Mouse (Mus musculus) thymus, adult 2 months (tissue): ENCODE measurements around the gene Fopnl. TPM values are rescaled to one million over a fixed set of nuclear protein-coding genes. Genes with fewer than 3 reads are reported as not detected.

Source experiments
- DNase-seq: peaks from one replicate; pipeline ENCODE4 v3.0.0; 2021
- H3K27ac ChIP-seq: fragments of 200-500 bp; 2 replicates; pipeline ENCODE4 v1.5.1; 2012; ENCODE audit warnings: low read length, control low read depth; ENCODE audit not compliant: control insufficient read depth, insufficient read depth
- H3K27me3 ChIP-seq: fragments of 200-500 bp; 2 replicates; pipeline ENCODE4 v1.6.1; 2012; ENCODE audit warnings: mild to moderate bottlenecking, low read length, moderate library complexity, mixed read lengths; ENCODE audit not compliant: control insufficient read depth, insufficient read depth
- H3K36me3 ChIP-seq: fragments of 200-500 bp; 2 replicates; pipeline ENCODE4 v1.6.1; 2012; ENCODE audit warnings: mild to moderate bottlenecking, low read length, moderate library complexity; ENCODE audit not compliant: control insufficient read depth, insufficient read depth
- H3K4me1 ChIP-seq: fragments of 200-500 bp; replicated peaks from 2 replicates; pipeline ENCODE4 v1.6.1; 2012; ENCODE audit warnings: low read length; ENCODE audit not compliant: control insufficient read depth, insufficient read depth
- H3K4me3 ChIP-seq: fragments of 200-500 bp; 2 replicates; pipeline ENCODE4 v1.5.1; 2012; ENCODE audit warnings: mild to moderate bottlenecking, low read length, control low read depth, moderate library complexity; ENCODE audit not compliant: control insufficient read depth, insufficient read depth
- CTCF ChIP-seq: fragments of 200-500 bp; IDR thresholded peaks from 2 replicates; pipeline ENCODE4 v1.5.1; 2012; ENCODE audit warnings: mild to moderate bottlenecking, control low read depth, low read length, moderate library complexity, borderline replicate concordance; ENCODE audit not compliant: control insufficient read depth, poor library complexity, insufficient read depth; ENCODE audit errors: extremely low read depth
- POLR2A ChIP-seq: fragments of 200-500 bp; IDR thresholded peaks from 2 replicates; pipeline ENCODE4 v1.6.1; 2012; ENCODE audit warnings: mild to moderate bottlenecking, low read length, control low read depth, moderate library complexity; ENCODE audit not compliant: control insufficient read depth, poor library complexity, insufficient read depth; ENCODE audit errors: extremely low read depth
- WGBS: fragments of 180-500 bp; shearing (Covaris S2); methylation state at CpG from one replicate; pipeline ENCODE4 v1.1.7; 2018; 5-methylcytosine and 5-hydroxymethylcytosine counted together
- polyA plus RNA-seq: library from polyadenylated mRNA; depleted of rRNA; stranded (reverse); fragments of >200 nt; gene quantifications from 2 replicates; pipeline ENCODE4 v1.2.3, GENCODE M21; 2012

The Fopnl gene
- polyA plus RNA-seq, 1 experiment: 56.1 TPM

DNA sequence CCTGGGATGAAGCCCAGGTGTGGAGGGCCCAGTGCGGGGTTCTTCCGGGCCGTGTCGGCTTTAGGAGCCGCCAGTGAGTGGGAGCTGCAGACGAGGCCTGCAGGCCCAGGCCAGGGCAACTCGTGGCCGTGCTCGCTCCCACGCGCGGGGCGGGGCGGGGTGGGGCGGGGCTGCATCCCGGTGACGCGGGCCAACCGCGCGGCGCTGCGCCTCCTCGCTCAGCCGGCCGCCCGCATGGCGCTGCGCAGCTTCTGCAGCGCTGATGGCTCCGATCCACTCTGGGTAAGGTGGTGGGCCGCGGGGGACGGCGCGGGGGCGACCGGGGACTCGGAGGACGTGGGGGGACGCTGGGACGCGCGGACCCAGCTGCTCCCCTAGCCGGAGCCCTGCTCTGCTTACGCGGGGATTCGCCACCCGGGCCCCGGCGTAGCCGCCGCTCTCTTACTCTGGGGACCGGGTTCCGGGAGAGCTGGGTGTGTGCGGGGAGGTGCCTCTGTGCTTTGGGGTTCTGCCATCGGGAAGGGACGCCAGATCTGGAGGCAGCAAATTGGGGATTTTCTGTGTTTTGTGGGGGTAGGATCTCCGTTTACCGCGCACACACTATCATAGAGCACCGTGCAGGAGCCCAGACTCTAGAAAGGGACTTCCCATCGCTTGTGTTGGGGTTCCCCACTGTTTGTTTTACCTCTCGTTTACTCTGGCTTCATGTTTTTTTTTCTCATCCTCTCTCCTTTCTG lies 44.3 kb upstream of the Fopnl start, which contains the start of gene Abcc1:
TSS of gene Abcc1 (plus strand) at position 197 of the 737 bp plus-strand sequence.
- no peak within 1 kb of the TSS for H3K27ac ChIP-seq
- 2% methylated on average over 59 of the region's 64 CpGs for WGBS
- no peaks in the 10 kb centered on the region for H3K27me3 ChIP-seq
- H3K4me3 ChIP-seq: peak within 1 kb of the TSS; percentile 69
- H3K36me3 ChIP-seq: no peaks in the 10 kb centered on the region
- H3K4me1 ChIP-seq: peaks cover 7% of the 10 kb centered on the region
- peak; percentile 41; the same call in 1 of the 2 replicates for TF ChIP-seq CTCF
- TF ChIP-seq POLR2A: no peak
- DNase-seq: peak; percentile 63

DNA sequence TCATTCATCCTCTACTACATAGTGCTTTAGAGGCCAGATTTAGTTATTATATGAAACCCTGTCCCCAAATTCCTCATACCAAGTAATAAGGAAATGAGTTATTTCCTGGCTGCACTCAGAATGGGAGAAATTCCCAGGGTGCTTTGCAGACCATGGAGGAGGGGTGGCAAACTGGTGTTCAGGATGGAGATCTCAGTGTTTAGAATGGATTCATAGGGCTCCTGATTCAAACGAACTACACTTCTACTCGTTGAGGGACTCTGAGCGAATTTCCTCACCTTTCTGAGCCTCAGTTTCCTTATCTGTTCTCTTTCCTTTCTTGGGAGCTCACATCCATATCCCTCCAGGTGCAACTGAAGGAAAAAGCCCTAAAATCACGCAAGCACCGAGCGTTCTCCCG lies 43.7 kb upstream of the Fopnl start:
- Histone ChIP-seq H3K36me3 (no peaks in the 10 kb centered on the region), H3K4me3 (peak overlapping the region; percentile 69), H3K27me3 (no peaks in the 10 kb centered on the region), H3K4me1 (peaks cover 7% of the 10 kb centered on the region), H3K27ac (no peak overlapping the region)
- no peak for DNase-seq
- WGBS: 14% methylated on average over 7 of the region's 7 CpGs
- TF ChIP-seq POLR2A: no peak
- TF ChIP-seq CTCF: no peak

DNA sequence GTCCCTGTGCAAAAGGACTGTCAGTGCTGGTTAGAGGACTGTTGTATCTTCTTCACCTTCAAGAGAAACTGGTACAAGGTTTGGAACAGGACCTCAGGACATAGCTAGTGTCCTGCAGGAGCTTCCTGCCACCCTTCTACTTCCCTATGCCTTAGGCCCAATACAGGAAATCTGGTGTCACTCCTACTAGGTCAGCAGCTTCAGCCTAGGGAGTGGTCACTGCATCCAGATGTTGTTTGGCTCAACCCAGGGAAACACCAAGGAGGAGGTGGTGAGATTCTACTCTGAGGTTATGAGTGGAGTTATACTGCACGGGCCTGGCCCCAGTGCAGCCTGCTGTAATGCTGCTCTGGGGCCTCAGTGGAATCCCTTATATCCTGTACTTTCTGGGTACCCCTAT lies 41.3 kb upstream of the Fopnl start:
- TF ChIP-seq CTCF (no peak), POLR2A (no peak)

DNA sequence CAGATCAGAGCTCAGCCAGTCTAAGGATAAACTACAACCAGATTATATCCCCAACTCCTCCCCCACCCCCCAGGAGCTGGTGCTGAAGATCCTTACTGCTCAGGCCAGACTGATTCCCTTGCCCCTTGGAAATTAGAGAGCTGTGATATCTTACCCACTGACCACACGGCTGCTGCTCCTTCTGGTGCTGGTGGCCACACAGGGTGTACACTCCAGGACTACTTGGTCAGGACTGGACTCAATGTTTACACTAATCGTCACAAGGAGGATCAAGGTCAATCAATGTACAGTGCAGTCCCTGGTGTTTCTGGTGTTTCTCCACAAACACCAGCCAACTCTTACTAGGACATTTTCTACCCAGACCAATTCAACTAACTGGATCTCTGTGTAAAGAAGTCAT lies 40.7 kb upstream of the Fopnl start:
- Histone ChIP-seq H3K4me1 (peaks cover 9% of the 10 kb centered on the region), H3K4me3 (no peak overlapping the region), H3K36me3 (no peaks in the 10 kb centered on the region), H3K27me3 (no peaks in the 10 kb centered on the region), H3K27ac (no peak overlapping the region)
- TF ChIP-seq CTCF (no peak), POLR2A (no peak)
- no peak for DNase-seq
- 96% methylated on average over 2 of the region's 2 CpGs for WGBS

More for the DNA sequence above, 41.3 kb upstream of the Fopnl start:
- Histone ChIP-seq H3K4me3 (no peak overlapping the region), H3K36me3 (no peaks in the 10 kb centered on the region), H3K27me3 (no peaks in the 10 kb centered on the region), H3K27ac (no peak overlapping the region), H3K4me1 (peaks cover 9% of the 10 kb centered on the region)
- DNase-seq: no peak
- 76% methylated on average over 1 of the region's 1 CpGs for WGBS

DNA sequence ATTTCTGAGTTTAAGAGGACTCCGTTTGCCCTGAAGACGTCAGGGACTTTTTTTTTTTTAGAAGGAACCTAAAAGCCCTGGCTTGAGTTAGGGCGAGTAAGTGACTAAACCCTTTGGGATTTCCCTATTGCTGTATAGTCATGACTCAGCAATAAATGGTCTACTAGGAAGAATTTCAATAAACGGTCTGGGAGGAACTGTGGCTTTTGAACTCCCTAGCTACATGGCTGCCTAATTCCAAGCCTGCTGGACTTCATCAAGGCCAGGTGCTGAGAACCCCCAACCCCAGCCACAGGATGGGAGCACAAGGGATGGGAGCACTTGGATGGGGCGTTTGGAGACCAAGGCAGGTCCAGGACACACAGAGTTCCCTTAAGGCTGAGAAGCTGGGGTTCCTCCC lies 35.5 kb upstream of the Fopnl start:
- no peak overlapping the region for H3K27ac ChIP-seq
- WGBS: 73% methylated on average over 5 of the region's 5 CpGs
- TF ChIP-seq POLR2A (no peak), CTCF (no peak)
- H3K36me3 ChIP-seq: no peaks in the 10 kb centered on the region
- no peaks in the 10 kb centered on the region for H3K27me3 ChIP-seq
- DNase-seq: no peak
- H3K4me1 ChIP-seq: peaks cover 2% of the 10 kb centered on the region; the same call in 1 of the 2 replicates
- no peak overlapping the region for H3K4me3 ChIP-seq

DNA sequence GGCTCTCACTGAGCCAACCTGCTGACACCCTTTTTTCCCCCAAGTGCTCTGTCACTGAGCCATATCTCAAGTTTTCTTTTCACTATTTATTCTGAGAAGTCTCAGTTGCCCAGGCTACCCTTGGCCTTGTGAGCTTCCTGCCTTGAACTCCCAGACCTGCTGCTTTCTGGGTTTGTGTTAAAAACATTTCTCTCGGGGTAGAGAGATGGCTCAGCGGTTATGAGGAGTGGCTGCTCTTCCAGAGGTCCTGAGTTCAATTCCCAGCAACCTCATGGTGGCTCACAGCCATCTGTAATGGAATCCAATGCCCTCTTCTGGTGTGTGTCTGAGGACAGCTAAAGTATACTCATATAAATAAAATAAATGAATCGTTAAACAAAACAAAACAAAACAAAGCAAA lies 35.0 kb upstream of the Fopnl start:
- no peak for DNase-seq
- Histone ChIP-seq H3K27ac (no peak overlapping the region), H3K27me3 (no peaks in the 10 kb centered on the region), H3K4me3 (no peak overlapping the region), H3K36me3 (no peaks in the 10 kb centered on the region), H3K4me1 (peaks cover 2% of the 10 kb centered on the region; the same call in 1 of the 2 replicates)
- no peak for TF ChIP-seq POLR2A
- TF ChIP-seq CTCF: no peak
- 84% methylated on average over 3 of the region's 3 CpGs for WGBS

DNA sequence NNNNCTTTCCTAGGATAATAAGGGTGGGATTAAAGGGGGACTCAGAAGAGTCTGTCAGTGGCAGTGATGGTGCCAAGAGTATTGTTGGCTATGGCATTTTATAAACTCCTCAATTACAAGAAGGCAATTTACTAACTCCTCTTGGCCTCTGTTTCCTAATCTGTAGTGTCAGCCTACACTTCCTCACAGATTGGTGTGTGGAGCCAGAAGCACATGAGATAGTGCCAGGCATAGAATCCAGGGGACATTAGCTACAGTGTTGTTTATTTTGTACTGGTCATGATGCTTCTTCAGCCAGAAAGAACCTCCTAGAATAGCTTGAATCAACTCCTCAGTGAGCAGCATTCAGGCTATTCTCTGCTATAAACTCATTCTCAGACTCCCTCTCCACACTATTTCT lies 34.4 kb upstream of the Fopnl start:
- TF ChIP-seq POLR2A (no peak), CTCF (no peak)
- Histone ChIP-seq H3K27ac (no peak overlapping the region), H3K27me3 (no peaks in the 10 kb centered on the region), H3K4me3 (no peak overlapping the region), H3K36me3 (no peaks in the 10 kb centered on the region), H3K4me1 (peaks cover 2% of the 10 kb centered on the region; the same call in 1 of the 2 replicates)
- no peak for DNase-seq
